Mouse (Mus musculus): Measurements from ENCODE around the gene Slc16a2.

- no peak for TF ChIP-seq CTCF (conservative IDR thresholded peaks at IDR 0.05; ENCODE audit: insufficient read depth, insufficient read length, low read depth, low read length)
- no peak for TF ChIP-seq POLR2A (IDR thresholded peaks at IDR 0.05; ENCODE audit: low read depth, low read length)
Observed at GRCm38 (mm10) chrX:103812690-103813089, 9.1 kb downstream of the Slc16a2 start.
